Mouse (Mus musculus) cortical plate, adult 2 months (tissue): ENCODE results near the gene Tiam2.

Source experiments
- CTCF ChIP-seq: fragments of 200-500 bp; IDR thresholded peaks from 2 replicates; pipeline ENCODE4 v1.5.1; 2011; ENCODE audit warnings: mild to moderate bottlenecking, control low read depth, low read length; ENCODE audit not compliant: insufficient read depth; ENCODE audit errors: extremely low read depth
- POLR2A ChIP-seq: fragments of 200-500 bp; IDR thresholded peaks from 2 replicates; pipeline ENCODE4 v1.6.1; 2011; ENCODE audit warnings: mild to moderate bottlenecking, low read length, control low read depth; ENCODE audit not compliant: insufficient read depth; ENCODE audit errors: extremely low read depth

- TF ChIP-seq POLR2A, result no peak
- no peak for TF ChIP-seq CTCF
Observed at GRCm38 (mm10) chr17:3499468-3499867, 173.1 kb downstream of the Tiam2 start.
